ENCODE assay signal across 17 mouse cellular contexts in the genomic region with DNA sequence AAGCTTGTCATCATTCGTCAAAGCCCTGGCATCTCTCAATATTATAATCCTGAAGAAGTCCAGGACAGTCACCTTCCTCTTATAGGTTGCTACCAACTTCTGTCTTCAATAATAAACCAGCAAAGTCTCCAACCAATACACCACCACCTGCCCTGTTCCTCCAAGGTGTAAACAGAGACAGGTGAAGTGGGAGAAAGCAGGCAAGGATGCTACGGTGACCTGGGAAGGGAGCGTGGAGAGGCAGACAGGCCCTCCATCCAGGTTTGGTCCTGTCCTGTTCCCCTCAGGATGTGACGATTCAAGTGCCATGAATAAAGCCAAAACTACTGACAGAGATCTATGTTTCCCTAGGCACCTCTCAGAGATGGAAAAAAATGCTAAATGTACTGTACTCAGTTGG. TPM values are rescaled to one million over a fixed set of nuclear protein-coding genes. Genes with fewer than 3 reads are reported as not detected.
"Had no signal": no experiment of that assay in that cellular context is flagged by ENCODE, and none has a peak within 500 bp of the region (broad histone marks: within the 10 kb centered on the region; RNA-seq: fewer than 3 reads in every experiment).

No protein-coding gene starts in this region.

- H3K9me3 ChIP-seq: neural tube, embryonic 13.5 days; neural tube, embryonic 15.5 days; stomach, embryonic 15.5 days had no signal

- DNase-seq: retina, postnatal 1 day; right cerebral cortex, adult 18-20 months; right cerebral cortex, postnatal 14 days; right cerebral cortex, postnatal 25 days; right cerebral cortex, postnatal 4 days; spleen, adult 18-20 months; thymus, adult 18-20 months; thymus, adult 2 months; thymus, postnatal 14 days; thymus, postnatal 25 days; thymus, postnatal 36 days; thymus, postnatal 4 days had no signal

- H3K9ac ChIP-seq: neural tube, embryonic 13.5 days; neural tube, embryonic 15.5 days; stomach, embryonic 15.5 days had no signal

- H3K27ac ChIP-seq: neural tube, embryonic 13.5 days; neural tube, embryonic 15.5 days; stomach, embryonic 15.5 days; stomach, postnatal 0 days had no signal

- H3K4me2 ChIP-seq: neural tube, embryonic 13.5 days; neural tube, embryonic 15.5 days; stomach, embryonic 15.5 days had no signal

- H3K4me1 ChIP-seq: neural tube, embryonic 13.5 days; stomach, embryonic 15.5 days had no signal

- H3K27me3 ChIP-seq: neural tube, embryonic 13.5 days; neural tube, embryonic 15.5 days; stomach, embryonic 15.5 days had no signal

- H3K36me3 ChIP-seq: neural tube, embryonic 13.5 days; neural tube, embryonic 15.5 days; stomach, embryonic 15.5 days had no signal

- H3K4me3 ChIP-seq: neural tube, embryonic 13.5 days; neural tube, embryonic 15.5 days; stomach, embryonic 15.5 days had no signal

RNA-seq across cellular contexts. Expression of gene Lrrn2, which starts 48.1 kb away (rescaled TPM):
- total RNA-seq: neutrophil, adult 5-6 weeks had no signal
